Mouse (Mus musculus): ENCODE measurements at regions not wholly inside any gene's neighbourhood (a gene's known extent, or its start where the extent isn't known, plus 50 kb on each side); places are given as distances from the start of the nearest gene placed in this dataset.

- Histone ChIP-seq H3K27ac (peak overlapping the region; percentile 1; the same call in 1 of the 2 replicates), H3K4me3 (no peak overlapping the region)
- no peak for TF ChIP-seq CTCF (IDR thresholded peaks at IDR 0.05)
- no peak for DNase-seq (ENCODE audit: extremely low spot score in 1 of 2, low spot score in 2 of 2)
- intact Hi-C loops (cut with DNase I): loop anchor here (10.0 kb wide), 1 partner anchor 432 kb away; no protein-coding TSS in a partner anchor
These were observed 5132.6 kb downstream of the 9330182O14Rik start for GRCm38 (mm10) chr15:45266620-45267263.

GRCm38 (mm10) chr15:45273677-45274076, 5139.5 kb downstream of the 9330182O14Rik start:
- peak; percentile 55 for TF ChIP-seq CTCF (IDR thresholded peaks at IDR 0.05)
- intact Hi-C loops (cut with DNase I): loop anchor here (5.0 kb wide), 1 partner anchor 1719 kb away; no protein-coding TSS in a partner anchor
- no peak overlapping the region for H3K27ac ChIP-seq
- no peak for DNase-seq (ENCODE audit: extremely low spot score in 1 of 2, low spot score in 2 of 2)
- no peak overlapping the region for H3K4me3 ChIP-seq

GRCm38 (mm10) chr15:45321628-45322027, 5187.5 kb downstream of the 9330182O14Rik start:
- Histone ChIP-seq H3K4me3 (no peak overlapping the region), H3K27ac (no peak overlapping the region)
- no peak for DNase-seq (ENCODE audit: extremely low spot score in 1 of 2, low spot score in 2 of 2)
- intact Hi-C loops (cut with DNase I): no loop called here
- no peak for TF ChIP-seq CTCF (IDR thresholded peaks at IDR 0.05)

- no peak for TF ChIP-seq CTCF (IDR thresholded peaks at IDR 0.05)
- intact Hi-C loops (cut with DNase I): no loop called here
- DNase-seq (ENCODE audit: extremely low spot score in 1 of 2, low spot score in 2 of 2): no peak
- Histone ChIP-seq H3K4me3 (no peak overlapping the region), H3K27ac (no peak overlapping the region)
These were observed 5216.3 kb downstream of the 9330182O14Rik start for GRCm38 (mm10) chr15:45350496-45350895.

All from left cerebral cortex, adult 2 months (tissue).